ENCODE assay signal across 20 mouse cellular contexts in genomic region chr11:53749306-53749705, GRCm38 (mm10). TPM values are rescaled to one million over a fixed set of nuclear protein-coding genes. Genes with fewer than 3 reads are reported as not detected.
"Had no signal": no experiment of that assay in that cellular context is flagged by ENCODE, and none has a peak within 500 bp of the region (broad histone marks: within the 10 kb centered on the region; RNA-seq: fewer than 3 reads in every experiment).

No protein-coding gene starts in this region.

- H3K4me3 ChIP-seq: liver, embryonic 13.5 days; liver, embryonic 15.5 days; lung, embryonic 15.5 days; megakaryocyte, embryonic 14.5 days; midbrain, embryonic 12.5 days; midbrain, embryonic 15.5 days; neural tube, embryonic 12.5 days; stomach, embryonic 15.5 days had no signal

- H3K27me3 ChIP-seq: liver, embryonic 13.5 days; liver, embryonic 15.5 days; lung, embryonic 15.5 days; midbrain, embryonic 15.5 days; neural tube, embryonic 12.5 days; stomach, embryonic 15.5 days had no signal

- H3K4me1 ChIP-seq: liver, embryonic 13.5 days; liver, embryonic 15.5 days; lung, embryonic 15.5 days; midbrain, embryonic 12.5 days; midbrain, embryonic 15.5 days; neural tube, embryonic 12.5 days; stomach, embryonic 15.5 days had no signal

- H3K27ac ChIP-seq: liver, embryonic 13.5 days; liver, embryonic 15.5 days; lung, embryonic 15.5 days; macrophage; midbrain, embryonic 12.5 days; midbrain, embryonic 15.5 days; neural tube, embryonic 12.5 days; stomach, embryonic 15.5 days; stomach, postnatal 0 days had no signal

- H3K36me3 ChIP-seq: liver, embryonic 13.5 days; liver, embryonic 15.5 days; lung, embryonic 15.5 days; midbrain, embryonic 12.5 days; midbrain, embryonic 15.5 days; neural tube, embryonic 12.5 days; stomach, embryonic 15.5 days had no signal

- H3K4me2 ChIP-seq: liver, embryonic 11.5 days; liver, embryonic 13.5 days; liver, embryonic 15.5 days; lung, embryonic 15.5 days; midbrain, embryonic 12.5 days; midbrain, embryonic 15.5 days; neural tube, embryonic 12.5 days; stomach, embryonic 15.5 days had no signal

- ATAC-seq: liver, postnatal 0 days; lung, postnatal 0 days; midbrain, embryonic 15.5 days had no signal

- DNase-seq: liver, embryonic 13.5 days; liver, postnatal 0 days; lung, adult 2 months; lung, postnatal 14 days; right cerebral cortex, postnatal 14 days had no signal

- H3K9ac ChIP-seq: liver, embryonic 13.5 days; liver, embryonic 15.5 days; liver, postnatal 0 days; lung, embryonic 15.5 days; midbrain, embryonic 12.5 days; midbrain, embryonic 15.5 days; neural tube, embryonic 12.5 days; stomach, embryonic 15.5 days had no signal

- H3K9me3 ChIP-seq: liver, embryonic 13.5 days; liver, embryonic 15.5 days; lung, embryonic 15.5 days; midbrain, embryonic 12.5 days; midbrain, embryonic 15.5 days; neural tube, embryonic 12.5 days; stomach, embryonic 15.5 days had no signal

RNA-seq across cellular contexts. Expression of gene Gm17334, which starts 23.7 kb away (rescaled TPM):
- polyA plus RNA-seq: liver, embryonic 11.5 days; liver, embryonic 13.5 days; macrophage; midbrain, embryonic 12.5 days; midbrain, embryonic 15.5 days; midbrain, postnatal 0 days; neural tube, embryonic 12.5 days; neural tube, embryonic 14.5 days; testis, adult 2 months had no signal

RNA-seq across cellular contexts. Expression of gene Il5, which starts 28.7 kb away (rescaled TPM):
- polyA plus RNA-seq: liver, embryonic 11.5 days; liver, embryonic 13.5 days; liver, embryonic 15.5 days; liver, postnatal 0 days; lung, postnatal 0 days; macrophage; midbrain, embryonic 12.5 days; midbrain, embryonic 15.5 days; neural tube, embryonic 12.5 days; neural tube, embryonic 14.5 days; spleen, adult 2 months; stomach, embryonic 15.5 days; stomach, postnatal 0 days had no signal
